Mouse (Mus musculus) intestine, embryonic 14.5 days (tissue): ENCODE results near the gene Rrp12. TPM values are rescaled to one million over a fixed set of nuclear protein-coding genes. Genes with fewer than 3 reads are reported as not detected.

ENCODE experiments used
- ATAC-seq: fragments of 200-750 bp; cut with Nextera tagmentation; replicated peaks from 2 replicates; pipeline ENCODE4 v1.8.0; 2017; ENCODE audit warnings: low read depth, moderate number of reproducible peaks, moderate TSS enrichment, moderate library complexity; ENCODE audit not compliant: low FRiP score, low TSS enrichment
- DNase-seq: peaks from one replicate; pipeline ENCODE4 v3.0.0-alpha.2; 2018; ENCODE audit warnings: low spot score
- H3K27ac ChIP-seq: fragments of 300-500 bp; sonication (generic); 2 replicates; pipeline ENCODE4 v1.5.1; 2014; ENCODE audit warnings: low read depth, mild to moderate bottlenecking, control low read depth
- H3K27me3 ChIP-seq: fragments of 300-500 bp; sonication (generic); replicated peaks from 2 replicates; pipeline ENCODE4 v1.6.1; 2014; ENCODE audit warnings: low read length, control low read depth; ENCODE audit not compliant: control insufficient read depth, insufficient read depth
- H3K36me3 ChIP-seq: fragments of 300-500 bp; sonication (generic); 2 replicates; pipeline ENCODE4 v1.6.1; 2014; ENCODE audit warnings: low read length, control low read depth; ENCODE audit not compliant: control insufficient read depth, insufficient read depth
- H3K4me1 ChIP-seq: fragments of 300-500 bp; sonication (generic); replicated peaks from 2 replicates; pipeline ENCODE4 v1.6.1; 2014; ENCODE audit warnings: low read length, control low read depth, mixed read lengths; ENCODE audit not compliant: control insufficient read depth, insufficient read depth
- H3K4me2 ChIP-seq: fragments of 300-500 bp; sonication (generic); 2 replicates; pipeline ENCODE4 v1.6.1; 2014; ENCODE audit warnings: low read length
- H3K4me3 ChIP-seq: fragments of 300-500 bp; sonication (generic); 2 replicates; pipeline ENCODE4 v1.5.1; 2014; ENCODE audit warnings: low read depth, low read length, control low read depth, mixed read lengths
- H3K9ac ChIP-seq: fragments of 300-500 bp; sonication (generic); 2 replicates; pipeline ENCODE4 v1.6.1; 2014; ENCODE audit warnings: mild to moderate bottlenecking, low read length
- H3K9me3 ChIP-seq: fragments of 300-500 bp; sonication (generic); 2 replicates; pipeline ENCODE4 v1.6.1; 2016; ENCODE audit warnings: low read length, control low read depth; ENCODE audit not compliant: control insufficient read depth
- WGBS: fragments of 180-500 bp; shearing (Covaris S2); extraction: QIAGEN DNeasy Blood & Tissue Kit; methylation state at CpG from one replicate; pipeline ENCODE4 v1.1.7; 2014; 5-methylcytosine and 5-hydroxymethylcytosine counted together
- polyA plus RNA-seq: library from polyadenylated mRNA; unstranded; fragments of >200 nt; fragmentation: Nextera tagmentation; extraction: Ambion mirVana; gene quantifications from 2 replicates; pipeline ENCODE4 v1.2.1, GENCODE M21; 2014

Rrp12 gene
- polyA plus RNA-seq, 1 experiment from 2014 or later: 16.3 TPM

- peak overlapping the region; percentile 79 for H3K27ac ChIP-seq
- peak overlapping the region; percentile 24 for H3K4me2 ChIP-seq
Measured at GRCm38 (mm10) chr19:41837917-41838261, 58.1 kb downstream of the Rrp12 start.

GRCm38 (mm10) chr19:41837194-41837916 lies 58.6 kb downstream of the Rrp12 start:
- DNase-seq (no peak), ATAC-seq (no peak)
- 32% methylated on average over 9 of the region's 9 CpGs for WGBS
- Histone ChIP-seq H3K36me3 (no peaks in the 10 kb centered on the region), H3K4me1 (no peaks in the 10 kb centered on the region), H3K27me3 (peaks cover 7% of the 10 kb centered on the region), H3K27ac (peak overlapping the region; percentile 79; the same call in 1 of the 2 replicates), H3K9ac (no peak overlapping the region), H3K4me2 (peak overlapping the region; percentile 22), H3K9me3 (no peaks in the 10 kb centered on the region), H3K4me3 (no peak overlapping the region)

More at GRCm38 (mm10) chr19:41837917-41838261, 58.1 kb downstream of the Rrp12 start:
- no peak for DNase-seq
- Histone ChIP-seq H3K27me3 (peaks cover 2% of the 10 kb centered on the region), H3K9ac (no peak overlapping the region), H3K36me3 (no peaks in the 10 kb centered on the region), H3K4me3 (no peak overlapping the region), H3K9me3 (no peaks in the 10 kb centered on the region), H3K4me1 (no peaks in the 10 kb centered on the region)
- 39% methylated on average over 4 of the region's 4 CpGs for WGBS
- ATAC-seq: peak; percentile 13; the same call in 1 of the 2 replicates

- Histone ChIP-seq H3K27ac (no peak overlapping the region), H3K4me1 (no peaks in the 10 kb centered on the region), H3K4me2 (no peak overlapping the region), H3K9ac (no peak overlapping the region), H3K4me3 (no peak overlapping the region), H3K36me3 (no peaks in the 10 kb centered on the region), H3K27me3 (peaks cover 13% of the 10 kb centered on the region), H3K9me3 (no peaks in the 10 kb centered on the region)
- 39% methylated on average over 3 of the region's 3 CpGs for WGBS
- ATAC-seq: no peak
- no peak for DNase-seq
Measured at GRCm38 (mm10) chr19:41836719-41837118, 59.3 kb downstream of the Rrp12 start.

- peak overlapping the region; percentile 20; the same call in 1 of the 2 replicates for H3K4me2 ChIP-seq
- ATAC-seq: peak; percentile 21; the same call in 1 of the 2 replicates
- no peak overlapping the region for H3K9ac ChIP-seq
- H3K27me3 ChIP-seq: peaks cover 19% of the 10 kb centered on the region
- 3% methylated on average over 6 of the region's 6 CpGs for WGBS
- no peaks in the 10 kb centered on the region for H3K9me3 ChIP-seq
- DNase-seq: peak; percentile 68
- H3K4me1 ChIP-seq: peaks cover 6% of the 10 kb centered on the region; the same call in 1 of the 2 replicates
- H3K4me3 ChIP-seq: no peak overlapping the region
- H3K36me3 ChIP-seq: no peaks in the 10 kb centered on the region
- no peak overlapping the region for H3K27ac ChIP-seq
Measured at GRCm38 (mm10) chr19:41835816-41836215, 60.2 kb downstream of the Rrp12 start.

- DNase-seq (no peak), ATAC-seq (no peak)
- Histone ChIP-seq H3K4me1 (peaks cover 9% of the 10 kb centered on the region; the same call in 1 of the 2 replicates), H3K27me3 (peaks cover 19% of the 10 kb centered on the region), H3K9me3 (no peaks in the 10 kb centered on the region), H3K9ac (no peak overlapping the region), H3K4me3 (no peak overlapping the region), H3K36me3 (no peaks in the 10 kb centered on the region), H3K27ac (no peak overlapping the region), H3K4me2 (0 out of 2 replicates have a peak overlapping the region, but pooled peaks have one; percentile 20)
- 48% methylated on average over 6 of the region's 6 CpGs for WGBS
Measured at GRCm38 (mm10) chr19:41835407-41835806, 60.6 kb downstream of the Rrp12 start.

GRCm38 (mm10) chr19:41832501-41833201 lies 63.3 kb downstream of the Rrp12 start:
- 79% methylated on average over 13 of the region's 13 CpGs for WGBS
- no peak overlapping the region for H3K9ac ChIP-seq
- peak overlapping the region; percentile 97; the same call in 1 of the 2 replicates for H3K4me2 ChIP-seq
- peaks cover 9% of the 10 kb centered on the region for H3K4me1 ChIP-seq
- no peak for DNase-seq
- no peak overlapping the region for H3K4me3 ChIP-seq
- no peak overlapping the region for H3K27ac ChIP-seq
- no peaks in the 10 kb centered on the region for H3K9me3 ChIP-seq
- no peak for ATAC-seq
- H3K27me3 ChIP-seq: peaks cover 19% of the 10 kb centered on the region
- no peaks in the 10 kb centered on the region for H3K36me3 ChIP-seq

- Histone ChIP-seq H3K4me1 (peaks cover 9% of the 10 kb centered on the region), H3K4me3 (peak overlapping the region; percentile 63), H3K36me3 (no peaks in the 10 kb centered on the region), H3K27ac (no peak overlapping the region), H3K9me3 (no peaks in the 10 kb centered on the region), H3K9ac (peak overlapping the region; percentile 64; the same call in 1 of the 2 replicates), H3K27me3 (peaks cover 19% of the 10 kb centered on the region), H3K4me2 (peak overlapping the region; percentile 97)
- ATAC-seq (no peak), DNase-seq (peak; percentile 63)
- 10% methylated on average over 14 of the region's 14 CpGs for WGBS
Measured at GRCm38 (mm10) chr19:41831718-41832391, 64.1 kb downstream of the Rrp12 start.

- peaks cover 9% of the 10 kb centered on the region for H3K4me1 ChIP-seq
- H3K27ac ChIP-seq: 0 out of 2 replicates have a peak overlapping the region, but pooled peaks have one; percentile 87
- H3K9ac ChIP-seq: peak overlapping the region; percentile 64
- H3K36me3 ChIP-seq: no peaks in the 10 kb centered on the region
- H3K4me2 ChIP-seq: peak overlapping the region; percentile 97
- ATAC-seq: no peak
- WGBS: under 1% methylated on average over 19 of the region's 19 CpGs
- peak; percentile 68 for DNase-seq
- peaks cover 19% of the 10 kb centered on the region for H3K27me3 ChIP-seq
- H3K9me3 ChIP-seq: no peaks in the 10 kb centered on the region
- peak overlapping the region; percentile 63 for H3K4me3 ChIP-seq
Measured at GRCm38 (mm10) chr19:41831101-41831570, 64.8 kb downstream of the Rrp12 start.
